Mouse (Mus musculus): Measurements from ENCODE around the gene Zfp385b.

Zfp385b gene

DNA sequence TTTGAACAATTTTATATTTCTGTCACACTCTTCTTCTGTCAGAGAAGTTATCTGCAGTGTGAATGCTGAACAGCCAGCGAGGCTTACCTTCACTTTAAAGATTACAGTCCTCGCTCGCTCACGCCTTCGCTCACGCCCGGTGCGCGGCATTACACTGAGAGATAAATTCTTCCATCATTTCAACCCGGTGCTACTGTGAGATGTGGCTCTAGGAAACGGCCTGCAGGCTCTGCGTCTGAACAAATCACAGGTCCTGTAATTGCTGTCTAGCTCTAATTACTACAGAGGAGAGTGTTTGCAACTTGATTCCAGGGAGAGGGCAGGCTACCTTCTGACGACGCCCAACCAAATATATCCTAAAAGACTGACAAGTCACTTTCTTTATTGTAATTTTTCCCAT lies 300.1 kb downstream of the Zfp385b start:
- DNase-seq (ENCODE audit: low spot score in 2 of 2): no peak

DNA sequence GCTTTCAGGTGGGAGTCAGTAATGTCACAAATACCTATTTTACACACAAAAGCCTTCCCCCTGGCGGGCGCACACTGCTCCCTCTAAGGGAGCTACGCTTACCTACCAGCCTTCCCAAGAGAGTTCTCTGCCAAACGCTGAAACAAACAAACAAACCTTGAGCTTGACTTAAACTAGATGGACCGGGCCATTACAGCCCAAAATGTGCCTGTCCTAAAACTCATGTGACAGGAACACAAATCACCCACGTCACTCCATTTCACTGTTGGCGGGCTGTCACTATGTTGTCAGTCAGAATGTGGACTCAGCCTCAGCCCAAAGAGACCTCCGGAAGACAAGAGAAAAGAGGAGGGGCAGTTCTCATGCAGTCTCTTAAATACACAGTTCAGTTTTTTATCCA lies 300.7 kb downstream of the Zfp385b start:
- no peak for DNase-seq (ENCODE audit: low spot score in 2 of 2)

- no peak for DNase-seq (ENCODE audit: low spot score in 2 of 2)
These were observed 302.8 kb downstream of the Zfp385b start for GRCm38 (mm10) chr2:77516606-77517005.

DNA sequence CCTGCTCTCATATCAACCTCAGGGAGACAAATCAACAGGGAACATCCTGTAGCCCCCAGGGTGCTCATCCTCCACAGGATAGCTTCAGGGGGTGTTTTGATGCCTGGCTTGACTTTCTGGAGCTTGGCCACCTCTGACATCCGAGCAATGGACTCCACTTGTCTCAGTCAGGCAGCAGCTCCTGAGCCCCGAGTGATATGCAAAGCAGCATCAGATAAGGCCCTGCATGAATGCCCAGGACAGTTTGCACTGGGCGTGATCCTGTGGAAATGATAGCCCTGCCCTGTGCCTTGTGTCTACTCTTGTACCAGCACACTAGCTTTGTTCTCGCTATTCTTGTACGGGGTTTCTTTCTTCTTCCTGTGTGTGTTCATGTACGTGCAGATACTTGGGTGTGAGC lies 303.8 kb downstream of the Zfp385b start:
- no peak for DNase-seq (ENCODE audit: low spot score in 2 of 2)

DNA sequence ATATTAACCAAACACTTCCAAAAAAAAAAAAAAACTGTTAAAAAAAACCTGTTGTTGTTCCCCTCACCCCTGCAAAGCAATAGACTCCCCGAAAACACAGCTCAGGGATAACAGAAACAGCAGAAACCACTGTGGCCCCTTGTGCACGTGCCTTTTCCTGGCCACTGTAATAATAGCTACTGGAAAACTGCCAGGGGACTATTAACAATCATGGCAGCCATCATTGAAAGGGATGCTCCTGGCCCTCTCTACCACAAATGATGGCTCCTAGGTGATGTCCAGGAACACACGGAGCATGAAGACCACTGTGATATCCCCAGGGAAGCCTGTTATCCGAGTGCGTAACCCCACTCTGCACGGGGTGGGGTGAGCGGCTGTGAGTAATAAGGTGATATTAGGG lies 304.4 kb downstream of the Zfp385b start:
- no peak for DNase-seq (ENCODE audit: low spot score in 2 of 2)

DNA sequence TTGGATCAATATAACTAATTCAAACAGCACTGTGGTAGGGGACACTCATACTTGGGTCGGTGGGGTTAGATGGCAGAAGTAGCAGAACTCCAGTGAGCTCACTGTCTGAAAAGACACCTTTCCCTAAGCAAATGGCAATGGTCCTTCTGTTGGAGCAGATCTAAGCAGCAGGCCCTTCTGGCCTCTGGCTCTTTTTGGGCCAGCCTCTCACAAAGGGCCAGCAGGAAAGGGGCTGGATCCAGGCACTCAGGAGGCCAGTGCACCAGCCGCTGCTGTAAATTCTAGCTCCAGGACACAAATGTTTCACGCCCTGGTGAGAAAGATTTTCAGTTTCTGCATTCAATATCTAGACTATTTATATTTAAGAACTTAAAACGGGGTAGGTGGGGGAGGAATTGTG lies 305.0 kb downstream of the Zfp385b start:
- DNase-seq (ENCODE audit: low spot score in 2 of 2): no peak

DNA sequence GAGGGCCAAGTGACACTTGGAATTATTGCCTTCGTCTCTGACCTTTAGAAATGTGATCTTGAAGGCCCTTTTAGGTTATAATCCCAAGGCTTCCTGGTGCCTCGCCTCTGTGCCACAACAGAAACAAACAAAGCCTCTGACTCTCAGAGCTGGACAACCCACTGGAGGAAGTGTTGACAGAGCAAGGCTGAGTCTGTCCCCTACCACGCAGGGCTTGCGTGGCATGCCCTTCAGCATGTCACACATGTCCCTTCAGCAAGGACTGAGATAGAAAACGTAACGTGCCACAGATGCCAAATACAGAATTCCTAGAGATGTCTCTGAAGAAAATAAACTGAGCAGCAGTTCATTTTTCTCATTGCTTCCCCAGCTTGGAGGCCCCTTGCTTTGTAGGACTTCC lies 310.7 kb downstream of the Zfp385b start:
- no peak for DNase-seq (ENCODE audit: low spot score in 2 of 2)

DNA sequence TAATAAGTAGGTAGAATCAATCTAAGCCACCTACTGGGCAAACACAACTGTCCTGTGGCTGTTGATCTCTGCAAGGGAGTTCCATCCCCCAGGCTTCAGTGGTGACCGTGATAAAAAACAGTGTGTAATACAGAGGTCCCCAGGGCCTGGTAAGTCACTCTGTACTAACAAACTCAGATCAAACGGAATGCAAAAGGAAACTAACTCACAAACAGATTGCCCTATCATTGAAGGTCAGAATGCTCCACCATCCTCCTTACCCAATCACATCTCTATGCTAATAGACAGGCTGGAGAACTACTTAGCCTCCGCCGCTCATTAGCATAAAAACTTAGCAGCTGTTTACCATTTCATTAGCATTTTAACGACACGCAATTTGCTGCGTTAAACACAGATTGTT lies 313.1 kb downstream of the Zfp385b start:
- no peak for DNase-seq (ENCODE audit: low spot score in 2 of 2)

GRCm38 (mm10) chr2:77505614-77506013 lies 313.8 kb downstream of the Zfp385b start:
- no peak for DNase-seq (ENCODE audit: low spot score in 2 of 2)

GRCm38 (mm10) chr2:77503674-77504351 lies 315.6 kb downstream of the Zfp385b start:
- no peak for DNase-seq (ENCODE audit: low spot score in 2 of 2)

DNA sequence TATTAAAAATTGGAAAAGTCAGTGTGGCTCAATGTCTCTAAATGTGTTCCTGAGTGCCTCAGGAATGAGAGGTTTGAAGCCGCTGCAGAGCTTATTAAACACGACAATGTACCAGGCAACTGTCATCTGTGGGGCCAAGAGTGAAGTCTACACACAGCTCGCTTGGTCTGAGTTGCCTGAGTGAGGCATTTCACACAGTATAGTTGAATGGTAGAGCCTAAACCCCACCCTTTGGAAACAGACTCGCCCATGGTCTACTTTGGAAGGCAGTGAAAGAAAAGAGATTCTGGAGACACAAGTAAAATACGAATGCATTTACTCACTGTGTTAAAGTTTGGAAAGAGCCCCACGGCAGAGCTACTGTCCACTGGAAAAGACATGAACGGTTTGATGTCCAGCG lies 316.2 kb downstream of the Zfp385b start:
- DNase-seq (ENCODE audit: low spot score in 2 of 2): no peak

GRCm38 (mm10) chr2:77502458-77502857 lies 317.0 kb downstream of the Zfp385b start:
- no peak for DNase-seq (ENCODE audit: low spot score in 2 of 2)

DNA sequence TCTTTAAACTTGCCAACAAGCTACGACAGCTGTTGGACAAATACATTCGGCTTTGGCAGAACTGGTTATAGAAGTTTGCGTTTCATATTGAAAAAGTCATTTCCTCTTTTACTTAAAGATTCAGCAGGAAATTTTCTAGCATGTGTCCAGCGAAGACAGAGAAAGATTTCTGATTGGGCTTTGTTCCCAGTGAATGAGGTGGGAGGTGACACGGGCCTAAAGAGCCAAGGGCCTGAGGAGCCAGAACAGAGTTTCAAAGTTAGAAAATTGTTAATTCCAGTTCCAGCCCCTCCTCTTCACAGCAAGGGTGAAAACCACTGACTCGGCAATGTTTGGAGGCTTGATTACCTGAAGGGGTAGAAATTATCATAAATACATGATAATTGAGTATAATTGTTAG lies 319.0 kb downstream of the Zfp385b start:
- DNase-seq (ENCODE audit: low spot score in 2 of 2): no peak

GRCm38 (mm10) chr2:77498379-77498778 lies 321.1 kb downstream of the Zfp385b start:
- DNase-seq (ENCODE audit: low spot score in 2 of 2): no peak

DNA sequence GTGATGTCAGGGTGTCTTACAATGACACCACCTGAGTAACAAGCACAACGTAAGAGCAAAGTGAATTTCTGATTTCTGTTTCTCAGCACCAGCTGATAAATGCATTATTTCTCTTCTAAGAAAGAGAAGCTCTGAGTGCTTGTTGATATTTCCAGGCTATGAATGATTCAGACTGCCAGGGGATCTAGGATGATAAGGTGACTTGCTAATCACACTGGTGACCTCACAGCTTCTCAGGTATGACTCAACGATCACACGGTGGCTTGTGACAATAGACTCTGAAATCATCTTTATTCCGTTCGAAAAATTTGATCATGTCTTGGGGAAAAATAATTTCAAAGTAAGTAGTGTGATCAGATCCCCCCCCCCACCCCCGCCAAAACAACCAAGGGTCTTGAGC lies 321.5 kb downstream of the Zfp385b start:
- no peak for DNase-seq (ENCODE audit: low spot score in 2 of 2)

DNA sequence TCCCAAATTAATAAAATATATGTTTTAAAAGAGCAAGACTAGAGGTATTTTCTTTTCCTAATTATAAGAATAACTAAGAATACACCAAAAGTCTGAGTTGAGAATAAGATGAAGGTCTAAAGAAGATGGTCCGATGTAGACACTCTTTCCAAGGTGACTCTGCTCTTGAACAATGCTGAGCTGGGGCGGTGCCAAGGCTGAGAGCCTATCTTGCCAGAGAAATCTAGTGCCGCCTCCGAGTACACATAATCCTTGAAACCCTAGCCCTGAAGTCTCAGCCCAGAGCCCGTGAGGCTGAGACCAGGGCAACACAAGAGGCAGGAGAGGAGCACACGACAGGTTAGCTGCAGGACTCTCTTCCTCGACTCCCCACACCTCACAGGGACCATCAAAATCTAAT lies 323.4 kb downstream of the Zfp385b start:
- no peak for DNase-seq (ENCODE audit: low spot score in 2 of 2)

DNA sequence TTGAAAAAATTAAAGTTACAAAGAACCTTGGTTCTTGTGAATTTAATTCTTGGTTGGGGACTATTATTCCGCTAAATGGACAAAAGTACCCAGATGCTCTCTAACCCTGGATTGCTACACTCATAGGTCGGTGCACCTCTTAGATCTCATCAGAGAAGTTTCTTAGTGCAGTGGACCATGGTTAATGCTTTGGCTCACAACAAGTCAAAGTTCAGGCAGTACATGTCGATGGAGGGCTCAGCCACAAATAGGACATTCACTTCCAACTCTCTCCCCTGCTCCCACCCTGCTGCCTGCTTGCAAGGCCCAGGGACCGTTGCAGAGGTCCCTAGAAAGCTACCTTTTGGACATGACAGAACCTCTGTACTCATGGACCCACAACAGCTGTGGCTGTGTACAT lies 324.1 kb downstream of the Zfp385b start:
- DNase-seq (ENCODE audit: low spot score in 2 of 2): no peak

- DNase-seq (ENCODE audit: low spot score in 2 of 2): no peak
These were observed 325.7 kb downstream of the Zfp385b start for GRCm38 (mm10) chr2:77493695-77494094.

DNA sequence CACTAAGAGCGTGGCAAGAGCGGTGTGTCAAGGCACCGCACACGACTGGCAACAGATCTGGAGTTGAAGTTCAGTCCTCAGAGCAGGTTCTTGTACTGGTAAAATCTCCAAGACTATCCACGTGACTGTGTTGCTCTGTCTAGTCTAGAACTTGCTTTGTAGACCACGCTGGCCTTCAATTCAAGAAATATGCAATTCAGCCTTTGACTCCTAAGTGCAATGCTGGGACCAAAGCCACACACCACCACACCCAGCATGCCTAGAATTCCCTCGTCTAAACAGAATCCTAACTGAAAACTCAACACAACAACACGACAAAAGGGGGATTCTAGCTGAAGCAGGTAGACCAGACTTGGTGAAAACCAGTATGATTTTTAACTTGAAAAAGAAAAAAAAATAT lies 332.3 kb downstream of the Zfp385b start:
- DNase-seq (ENCODE audit: low spot score in 2 of 2): no peak

DNA sequence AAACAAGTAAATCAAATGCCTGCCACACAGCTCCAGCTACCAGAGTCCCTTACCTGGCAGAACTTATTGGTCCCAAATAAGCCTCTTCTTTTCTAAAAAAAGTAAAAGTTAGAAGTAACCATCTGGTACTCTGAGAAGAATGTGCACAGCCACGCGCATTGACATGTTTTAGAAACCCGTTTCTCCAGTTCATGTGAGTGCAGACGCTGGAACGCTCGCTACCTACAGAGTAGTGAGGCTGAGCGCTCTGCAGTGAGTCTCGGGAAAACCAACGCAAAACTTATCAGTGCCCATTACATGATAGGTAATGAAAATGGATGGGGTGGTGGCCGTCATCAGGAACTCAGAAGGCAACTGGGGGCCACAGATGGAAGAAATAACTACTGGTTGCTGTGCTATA lies 338.2 kb downstream of the Zfp385b start:
- DNase-seq (ENCODE audit: low spot score in 2 of 2): no peak

DNA sequence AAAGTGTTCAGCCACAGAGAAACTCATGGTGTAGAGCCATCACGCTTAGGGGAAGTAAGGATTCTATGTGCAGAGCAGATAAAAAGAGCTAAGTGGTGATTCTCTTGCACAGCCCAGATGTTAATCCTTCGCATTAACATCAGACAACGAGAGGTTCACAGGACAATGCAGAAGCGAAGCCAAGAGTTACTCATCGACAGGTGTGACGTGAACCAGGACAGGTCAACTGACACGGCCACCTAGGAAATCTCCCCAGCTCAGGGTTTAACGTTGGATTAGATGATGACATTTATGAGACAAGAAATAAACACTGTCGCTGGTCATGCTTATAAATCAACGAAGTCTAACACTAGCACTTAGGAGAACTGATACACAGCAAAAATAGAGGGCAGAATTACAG lies 341.9 kb downstream of the Zfp385b start:
- DNase-seq (ENCODE audit: low spot score in 2 of 2): no peak

DNA sequence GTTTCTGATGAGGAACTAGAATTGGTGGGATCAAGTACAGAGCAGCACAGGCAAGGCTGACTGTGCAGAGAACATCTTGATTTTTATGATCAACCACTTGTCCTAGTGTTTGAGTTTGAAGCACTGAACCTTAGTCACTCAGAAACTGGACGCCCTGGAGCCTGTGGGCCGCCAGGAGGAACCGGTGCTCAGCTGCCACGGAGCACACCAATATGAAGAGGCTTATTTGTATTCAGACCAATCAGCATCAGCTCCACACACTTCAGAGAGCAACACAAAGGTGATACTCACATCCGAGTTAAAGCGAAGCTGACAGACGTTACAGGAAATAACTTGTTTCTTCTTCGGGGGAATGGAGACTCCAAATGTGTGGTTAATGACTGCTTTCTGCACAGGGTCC lies 343.0 kb downstream of the Zfp385b start:
- no peak for DNase-seq (ENCODE audit: low spot score in 2 of 2)

DNA sequence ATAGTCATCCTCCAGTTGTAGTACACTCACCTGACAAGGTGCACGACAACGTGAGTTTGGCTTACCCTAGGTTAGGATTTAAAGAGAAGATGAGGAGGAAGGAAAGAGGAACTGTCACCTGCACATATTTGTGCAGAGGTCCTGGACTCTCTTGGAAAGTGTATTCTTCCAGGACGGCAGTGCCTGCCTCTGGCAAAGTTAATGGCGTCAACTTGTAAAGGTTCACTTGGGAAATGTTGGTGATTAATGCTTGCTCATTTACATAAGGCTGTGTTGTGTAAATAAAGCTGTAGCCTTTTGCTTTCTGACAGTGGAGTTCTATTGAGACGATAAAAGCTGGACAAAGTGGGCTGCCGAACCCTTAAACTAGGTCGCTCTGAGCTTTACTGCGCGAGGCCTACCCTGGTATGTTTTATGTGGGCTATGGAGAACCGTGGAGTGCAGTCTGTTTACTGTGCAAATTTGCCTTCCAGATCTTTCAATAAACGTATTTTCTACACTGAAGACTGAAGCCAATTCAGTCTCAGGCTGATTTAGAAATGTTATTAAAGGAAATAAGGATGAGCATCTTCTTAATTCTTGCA lies 347.1 kb downstream of the Zfp385b start:
- DNase-seq (ENCODE audit: low spot score in 2 of 2): no peak

GRCm38 (mm10) chr2:77470716-77471115 lies 348.7 kb downstream of the Zfp385b start:
- no peak for DNase-seq (ENCODE audit: low spot score in 2 of 2)
